Mouse (Mus musculus) CH12.LX (cell line): ENCODE measurements around the gene Kcnb1. TPM values are rescaled to one million over a fixed set of nuclear protein-coding genes. Genes with fewer than 3 reads are reported as not detected.

Experiments used
- DNase-seq: peaks from one replicate; pipeline ENCODE4 v3.0.0-alpha.2; 2013; ENCODE audit errors: extremely low read depth
- H3K27ac ChIP-seq: 2 replicates; pipeline ENCODE4 v1.5.1; 2012; ENCODE audit warnings: low read depth, mild to moderate bottlenecking, control low read depth, moderate library complexity; ENCODE audit not compliant: insufficient read depth
- H3K27me3 ChIP-seq: replicated peaks from 2 replicates; pipeline ENCODE3; 2012; ENCODE audit warnings: inconsistent platforms
- H3K36me3 ChIP-seq, 2 experiments: replicated peaks in 1 of 2; 2 replicates each; pipeline versions ENCODE3 to v1.6.1; 2012; ENCODE audit warnings: inconsistent platforms in 1 of 2, low read length in 1 of 2, mild to moderate bottlenecking in 1 of 2, mixed read lengths in 1 of 2, moderate library complexity in 1 of 2; ENCODE audit not compliant: control insufficient read depth in 1 of 2, insufficient read depth in 1 of 2
- H3K4me1 ChIP-seq, 2 experiments: 2 replicates each; pipeline ENCODE4 v1.6.1; 2012; ENCODE audit warnings: inconsistent platforms in 1 of 2, moderate library complexity in 1 of 2; ENCODE audit not compliant: insufficient read depth in 2 of 2, control insufficient read depth in 1 of 2
- H3K4me2 ChIP-seq: 2 replicates; pipeline ENCODE4 v1.6.1; 2012; ENCODE audit warnings: low read depth, mild to moderate bottlenecking, control low read depth; ENCODE audit not compliant: poor library complexity, insufficient read depth, severe bottlenecking
- H3K4me3 ChIP-seq, 3 experiments: fragments of 150-350 bp in 1 of 3; sonication (generic) in 1 of 3; replicated peaks in 1 of 3; 2 replicates each; pipeline versions ENCODE3 to v1.5.1; 2011 to 2012; ENCODE audit warnings: low read depth in 2 of 3, low read length in 2 of 3, mild to moderate bottlenecking in 2 of 3, moderate library complexity in 2 of 3, control low read depth in 1 of 3, improper control_type of control experiment in 1 of 3, inconsistent platforms in 1 of 3, mixed read lengths in 1 of 3; ENCODE audit not compliant: poor library complexity in 1 of 3
- H3K79me2 ChIP-seq: replicated peaks from 2 replicates; pipeline ENCODE4 v1.6.1; 2012; ENCODE audit warnings: mild to moderate bottlenecking, moderate library complexity; ENCODE audit not compliant: control insufficient read depth, poor library complexity, insufficient read depth, severe bottlenecking; ENCODE audit errors: extremely low read depth
- H3K9ac ChIP-seq: 2 replicates; pipeline ENCODE4 v1.6.1; 2012; ENCODE audit warnings: low read depth, mild to moderate bottlenecking, control low read depth, moderate library complexity; ENCODE audit not compliant: insufficient read depth
- H3K9me3 ChIP-seq: replicated peaks from 2 replicates; pipeline ENCODE3; 2012; ENCODE audit warnings: low read length, inconsistent platforms, mixed read lengths
- CHD1 ChIP-seq: IDR thresholded peaks from 2 replicates; pipeline ENCODE4 v1.6.1; 2012; ENCODE audit warnings: low read depth, low read length, improper control_type of control experiment, inconsistent platforms
- E2F4 ChIP-seq: IDR thresholded peaks from 2 replicates; pipeline ENCODE4 v1.6.1; 2011; ENCODE audit warnings: low read depth, low read length, improper control_type of control experiment; ENCODE audit not compliant: insufficient replicate concordance
- MAFK ChIP-seq: IDR thresholded peaks from 2 replicates; pipeline ENCODE4 v1.6.1; 2011; ENCODE audit warnings: low read length, improper control_type of control experiment; ENCODE audit not compliant: insufficient replicate concordance
- POLR2A ChIP-seq: IDR thresholded peaks from 2 replicates; pipeline ENCODE4 v1.6.1; 2011; ENCODE audit warnings: low read depth, mild to moderate bottlenecking, improper control_type of control experiment, low read length
- RCOR1 ChIP-seq: conservative IDR thresholded peaks from 2 replicates; pipeline ENCODE4 v1.6.1; 2012; ENCODE audit warnings: low read depth, mild to moderate bottlenecking, inconsistent platforms, low read length, improper control_type of control experiment
- SIN3A ChIP-seq: IDR thresholded peaks from 2 replicates; pipeline ENCODE4 v1.6.1; 2012; ENCODE audit warnings: low read length, improper control_type of control experiment, inconsistent platforms
- SMC3 ChIP-seq: IDR thresholded peaks from 2 replicates; pipeline ENCODE4 v1.6.1; 2011; ENCODE audit warnings: low read depth, low read length, improper control_type of control experiment
- UBTF ChIP-seq: IDR thresholded peaks from 2 replicates; pipeline ENCODE4 v1.6.1; 2012; ENCODE audit warnings: low read depth, mild to moderate bottlenecking, inconsistent platforms, low read length, improper control_type of control experiment, moderate library complexity
- USF1 ChIP-seq: IDR thresholded peaks from 2 replicates; pipeline ENCODE4 v1.6.1; 2014; ENCODE audit warnings: low read depth, mild to moderate bottlenecking, inconsistent platforms, low read length, improper control_type of control experiment
- dilution Hi-C: fragments of 300-500 bp; cut with MboI; formaldehyde crosslinking; loops from 2 replicates; pipeline ENCODE4 v1.14.3; 2020; ENCODE audit warnings: low sequenced_read_pairs; ENCODE audit not compliant: extremely low pct_unique_long_range_greater_than_20kb, extremely low pct_ligation_motif_present
- in situ Hi-C: fragments of 300-500 bp; cut with MboI; formaldehyde crosslinking; loops from 3 replicates; pipeline ENCODE4 v1.14.3; 2019; ENCODE audit warnings: low sequenced_read_pairs, low pct_ligation_motif_present, low pct_unique_long_range_greater_than_20kb, mixed read lengths
- polyA plus RNA-seq: library from polyadenylated mRNA; unstranded; fragments of >175 nt; gene quantifications from 2 replicates; pipeline ENCODE4 v1.2.1, GENCODE M21; 2012; ENCODE audit warnings: low read depth; ENCODE audit not compliant: insufficient read length
- total RNA-seq, 2 experiments: library from RNA; depleted of rRNA; stranded (reverse); fragments of 300-350 nt in 1 of 2; fragments of >200 nt in 1 of 2; gene quantifications; 2 replicates each; pipeline ENCODE4 v1.2.3; 2012 to 2014

Kcnb1 gene
- total and polyA plus RNA-seq, 3 experiments, result 2.5 to 6.6 (median 5.1) TPM

- no peaks in the 10 kb centered on the region for H3K9me3 ChIP-seq
- peaks cover 33% of the 10 kb centered on the region for H3K27me3 ChIP-seq
- H3K9ac ChIP-seq, result no peak overlapping the region
- dilution Hi-C loops, result no loop called here
- H3K4me2 ChIP-seq, result no peak overlapping the region
- H3K4me3 ChIP-seq, result no peak overlapping the region
- peak; percentile 25 for DNase-seq
- H3K79me2 ChIP-seq, result no peaks in the 10 kb centered on the region
- peak; percentile 41; the same call in 1 of the 2 replicates for TF ChIP-seq POLR2A
- TF ChIP-seq RCOR1, result no peak
- no peak overlapping the region for H3K27ac ChIP-seq
- no peaks in the 10 kb centered on the region for H3K36me3 ChIP-seq
- in situ Hi-C loops, result no loop called here
- no peaks in the 10 kb centered on the region for H3K4me1 ChIP-seq
Observed at GRCm38 (mm10) chr2:167230554-167230953, 40.6 kb upstream of the Kcnb1 start.

GRCm38 (mm10) chr2:167224937-167225336, 35.0 kb upstream of the Kcnb1 start:
- peaks cover 0 to 15% of the 10 kb centered on the region in 2 experiments; a peak in 1 of 4 replicates for H3K4me1 ChIP-seq
- no peak overlapping the region for H3K4me3 ChIP-seq
- no peaks in the 10 kb centered on the region for H3K9me3 ChIP-seq
- no peak overlapping the region for H3K27ac ChIP-seq
- H3K79me2 ChIP-seq, result no peaks in the 10 kb centered on the region
- peaks cover 16% of the 10 kb centered on the region for H3K27me3 ChIP-seq
- no peak overlapping the region for H3K9ac ChIP-seq
- TF ChIP-seq CHD1, result no peak
- TF ChIP-seq SMC3, result no peak
- TF ChIP-seq UBTF, result no peak
- no peak for TF ChIP-seq SIN3A
- in situ Hi-C loops, result loop anchor here (5.0 kb wide), 1 partner anchor 52 kb away; no protein-coding TSS in a partner anchor
- dilution Hi-C loops, result no loop called here
- DNase-seq, result no peak
- peaks cover 0 to 18% of the 10 kb centered on the region in 2 experiments for H3K36me3 ChIP-seq
- H3K4me2 ChIP-seq, result no peak overlapping the region

GRCm38 (mm10) chr2:167224194-167224593, 34.2 kb upstream of the Kcnb1 start:
- H3K36me3 ChIP-seq, result peaks cover 0 to 20% of the 10 kb centered on the region in 2 experiments
- H3K27me3 ChIP-seq, result peaks cover 16% of the 10 kb centered on the region
- H3K4me2 ChIP-seq, result no peak overlapping the region
- no peak overlapping the region for H3K4me3 ChIP-seq
- no peak overlapping the region for H3K27ac ChIP-seq
- TF ChIP-seq USF1, result no peak
- no peak for TF ChIP-seq E2F4
- no peak for TF ChIP-seq MAFK
- H3K9me3 ChIP-seq, result no peaks in the 10 kb centered on the region
- no peaks in the 10 kb centered on the region for H3K79me2 ChIP-seq
- in situ Hi-C loops, result loop anchor here (5.0 kb wide), 1 partner anchor 53 kb away; no protein-coding TSS in a partner anchor
- peaks cover 0 to 23% of the 10 kb centered on the region in 2 experiments; a peak in 2 of 4 replicates for H3K4me1 ChIP-seq
- no peak for DNase-seq
- no peak overlapping the region for H3K9ac ChIP-seq
- dilution Hi-C loops, result no loop called here
